Mouse (Mus musculus) lung, embryonic 14.5 days (tissue): ENCODE data around the gene Polr2e. TPM values are rescaled to one million over a fixed set of nuclear protein-coding genes. Genes with fewer than 3 reads are reported as not detected.

ENCODE experiments used
- ATAC-seq: fragments of 200-750 bp; cut with Nextera tagmentation; 2 replicates; pipeline ENCODE4 v1.8.0; 2017; ENCODE audit warnings: mild to moderate bottlenecking, moderate TSS enrichment, moderate library complexity; ENCODE audit not compliant: insufficient read depth
- DNase-seq: peaks from one replicate; pipeline ENCODE4 v3.0.0-alpha.2; 2015
- H3K27ac ChIP-seq: fragments of 300-500 bp; sonication (generic); 2 replicates; pipeline ENCODE4 v1.5.1; 2014; ENCODE audit warnings: low read depth, mild to moderate bottlenecking, moderate library complexity
- H3K27me3 ChIP-seq: fragments of 300-500 bp; sonication (generic); 2 replicates; pipeline ENCODE4 v1.6.1; 2014; ENCODE audit warnings: low read length, control low read depth; ENCODE audit not compliant: insufficient read depth
- H3K36me3 ChIP-seq: fragments of 300-500 bp; sonication (generic); 2 replicates; pipeline ENCODE4 v1.6.1; 2014; ENCODE audit warnings: control low read depth; ENCODE audit not compliant: insufficient read depth
- H3K4me1 ChIP-seq: fragments of 300-500 bp; sonication (generic); 2 replicates; pipeline ENCODE4 v1.6.1; 2014; ENCODE audit warnings: antibody characterized with exemption, control low read depth; ENCODE audit not compliant: insufficient read depth
- H3K4me2 ChIP-seq: fragments of 300-500 bp; sonication (generic); 2 replicates; pipeline ENCODE4 v1.6.1; 2014; ENCODE audit warnings: mild to moderate bottlenecking
- H3K4me3 ChIP-seq: fragments of 300-500 bp; sonication (generic); 2 replicates; pipeline ENCODE4 v1.5.1; 2014; ENCODE audit warnings: low read depth, low read length
- H3K9ac ChIP-seq: fragments of 300-500 bp; sonication (generic); 2 replicates; pipeline ENCODE4 v1.6.1; 2014
- H3K9me3 ChIP-seq: fragments of 300-500 bp; sonication (generic); 2 replicates; pipeline ENCODE4 v1.6.1; 2016; ENCODE audit warnings: low read depth, low read length, control low read depth
- CTCF ChIP-seq: IDR thresholded peaks from 2 replicates; pipeline ENCODE4 v1.5.1; 2016; ENCODE audit warnings: antibody characterized with exemption, low read depth
- WGBS: fragments of 180-500 bp; shearing (Covaris S2); extraction: QIAGEN DNeasy Blood & Tissue Kit; methylation state at CpG from one replicate; pipeline ENCODE4 v1.1.7; 2014; 5-methylcytosine and 5-hydroxymethylcytosine counted together
- polyA plus RNA-seq: library from polyadenylated mRNA; unstranded; fragments of >200 nt; fragmentation: Nextera tagmentation; extraction: Ambion mirVana; gene quantifications from 2 replicates; pipeline ENCODE4 v1.2.1, GENCODE M21; 2014

Polr2e gene
- polyA plus RNA-seq, 1 experiment from 2014 or later, result 258 TPM

GRCm38 (mm10) chr10:80022806-80023205 is 16.8 kb downstream of the Polr2e start:
- no peak overlapping the region for H3K9ac ChIP-seq
- ATAC-seq, result no peak
- WGBS, result 93% methylated on average over 8 of the region's 8 CpGs
- no peak overlapping the region for H3K4me2 ChIP-seq
- H3K36me3 ChIP-seq, result peaks cover 34% of the 10 kb centered on the region
- no peak for DNase-seq
- H3K4me3 ChIP-seq, result no peak overlapping the region
- no peaks in the 10 kb centered on the region for H3K27me3 ChIP-seq
- no peaks in the 10 kb centered on the region for H3K9me3 ChIP-seq
- no peak overlapping the region for H3K27ac ChIP-seq
- no peaks in the 10 kb centered on the region; the same call in 1 of the 2 replicates for H3K4me1 ChIP-seq
- TF ChIP-seq CTCF, result no peak

- Histone ChIP-seq H3K9me3 (no peaks in the 10 kb centered on the region), H3K4me1 (no peaks in the 10 kb centered on the region; the same call in 1 of the 2 replicates), H3K4me2 (no peak overlapping the region), H3K36me3 (peaks cover 31% of the 10 kb centered on the region), H3K4me3 (no peak overlapping the region), H3K27ac (no peak overlapping the region), H3K27me3 (no peaks in the 10 kb centered on the region), H3K9ac (no peak overlapping the region)
- TF ChIP-seq CTCF, result no peak
- ATAC-seq (no peak), DNase-seq (no peak)
- 90% methylated on average over 12 of the region's 12 CpGs for WGBS
Measured at GRCm38 (mm10) chr10:80022164-80022563, 17.4 kb downstream of the Polr2e start.

- DNase-seq, result no peak
- Histone ChIP-seq H3K9ac (no peak overlapping the region), H3K27ac (no peak overlapping the region), H3K4me1 (no peaks in the 10 kb centered on the region; the same call in 1 of the 2 replicates), H3K27me3 (no peaks in the 10 kb centered on the region), H3K9me3 (no peaks in the 10 kb centered on the region), H3K4me3 (no peak overlapping the region), H3K4me2 (no peak overlapping the region), H3K36me3 (peaks cover 23% of the 10 kb centered on the region)
- no peak for TF ChIP-seq CTCF
- WGBS, result 83% methylated on average over 13 of the region's 13 CpGs
- no peak for ATAC-seq
Measured at GRCm38 (mm10) chr10:80021320-80021641, 18.3 kb downstream of the Polr2e start.

GRCm38 (mm10) chr10:80020603-80021319 is 18.8 kb downstream of the Polr2e start:
- H3K4me3 ChIP-seq, result peak overlapping the region; percentile 35
- H3K4me1 ChIP-seq, result no peaks in the 10 kb centered on the region; the same call in none of the 2 replicates
- no peaks in the 10 kb centered on the region for H3K9me3 ChIP-seq
- ATAC-seq (no peak), DNase-seq (no peak)
- H3K9ac ChIP-seq, result peak overlapping the region; percentile 49; the same call in 1 of the 2 replicates
- H3K4me2 ChIP-seq, result peak overlapping the region; percentile 59
- peaks cover 18% of the 10 kb centered on the region for H3K36me3 ChIP-seq
- peak; percentile 31 for TF ChIP-seq CTCF
- no peaks in the 10 kb centered on the region; the same call in 1 of the 2 replicates for H3K27me3 ChIP-seq
- no peak overlapping the region for H3K27ac ChIP-seq
- WGBS, result 73% methylated on average over 18 of the region's 18 CpGs

GRCm38 (mm10) chr10:80020191-80020590 is 19.4 kb downstream of the Polr2e start:
- ATAC-seq (no peak), DNase-seq (no peak)
- H3K27ac ChIP-seq, result peak overlapping the region; percentile 71; the same call in 1 of the 2 replicates
- H3K4me3 ChIP-seq, result peak overlapping the region; percentile 35
- peak overlapping the region; percentile 59 for H3K4me2 ChIP-seq
- TF ChIP-seq CTCF, result no peak
- H3K36me3 ChIP-seq, result peaks cover 17% of the 10 kb centered on the region
- peaks cover 3% of the 10 kb centered on the region; the same call in 1 of the 2 replicates for H3K27me3 ChIP-seq
- H3K9me3 ChIP-seq, result no peaks in the 10 kb centered on the region
- WGBS, result 36% methylated on average over 11 of the region's 11 CpGs
- peak overlapping the region; percentile 49 for H3K9ac ChIP-seq
- H3K4me1 ChIP-seq, result no peaks in the 10 kb centered on the region; the same call in none of the 2 replicates

- 9% methylated on average over 20 of the region's 20 CpGs for WGBS
- peaks cover 9% of the 10 kb centered on the region for H3K27me3 ChIP-seq
- H3K4me2 ChIP-seq, result peak overlapping the region; percentile 59
- H3K9me3 ChIP-seq, result no peaks in the 10 kb centered on the region
- no peaks in the 10 kb centered on the region; the same call in none of the 2 replicates for H3K4me1 ChIP-seq
- DNase-seq (peak; percentile 81), ATAC-seq (peak; percentile 85)
- peak; percentile 45 for TF ChIP-seq CTCF
- H3K4me3 ChIP-seq, result peak overlapping the region; percentile 35
- peak overlapping the region; percentile 71 for H3K27ac ChIP-seq
- H3K36me3 ChIP-seq, result peaks cover 15% of the 10 kb centered on the region
- peak overlapping the region; percentile 49 for H3K9ac ChIP-seq
Measured at GRCm38 (mm10) chr10:80019471-80020131, 20.0 kb downstream of the Polr2e start.

GRCm38 (mm10) chr10:80018739-80019297 is 20.8 kb downstream of the Polr2e start:
- 4% methylated on average over 15 of the region's 15 CpGs for WGBS
- no peak for TF ChIP-seq CTCF
- DNase-seq, result peak; percentile 62
- peak; percentile 58 for ATAC-seq
- no peaks in the 10 kb centered on the region for H3K9me3 ChIP-seq
- H3K4me1 ChIP-seq, result no peaks in the 10 kb centered on the region; the same call in none of the 2 replicates
- peak overlapping the region; percentile 14; the same call in 1 of the 2 replicates for H3K4me3 ChIP-seq
- H3K36me3 ChIP-seq, result peaks cover 14% of the 10 kb centered on the region
- H3K27ac ChIP-seq, result peak overlapping the region; percentile 71
- H3K9ac ChIP-seq, result peak overlapping the region; percentile 49
- peak overlapping the region; percentile 59 for H3K4me2 ChIP-seq
- peaks cover 17% of the 10 kb centered on the region for H3K27me3 ChIP-seq
